Mouse (Mus musculus): ENCODE results near the gene Dlx4.

- TF ChIP-seq GATA1 (IDR thresholded peaks at IDR 0.05; ENCODE audit: borderline replicate concordance, low read length) (no peak), FLI1 (IDR thresholded peaks at IDR 0.05; ENCODE audit: low read length) (no peak)
These were observed 36.0 kb downstream of the Dlx4 start for GRCm38 (mm10) chr11:95110081-95110480.
